Mouse (Mus musculus): ENCODE measurements around the gene Exo1.

Exo1 gene

GRCm38 (mm10) chr1:175950851-175951250, 70.5 kb downstream of the Exo1 start:
- DNase-seq (ENCODE audit: low read depth, low spot score), result no peak

DNA sequence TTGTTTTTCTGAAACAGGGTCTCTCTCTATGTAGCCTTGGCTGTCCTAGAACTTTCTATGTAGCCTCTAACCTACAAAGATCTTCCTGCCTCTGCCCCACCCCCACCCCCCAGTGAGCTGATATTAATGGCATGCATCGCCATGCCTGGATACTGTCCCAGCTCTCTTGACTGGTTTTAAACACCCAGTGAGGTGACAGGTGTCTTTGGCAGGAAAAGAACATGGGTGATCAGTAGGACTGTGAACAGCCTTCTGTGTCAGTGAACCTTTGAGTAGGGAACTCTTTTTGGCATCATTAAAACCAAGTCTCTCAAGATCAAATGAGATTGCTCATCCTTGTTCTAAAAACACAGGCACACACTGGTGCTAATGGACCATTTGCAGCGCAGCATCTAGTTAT, 81.4 kb downstream of the Exo1 start:
- DNase-seq (ENCODE audit: low read depth, low spot score), result no peak

Data from telencephalon, adult 2 months (tissue).